Mouse (Mus musculus) liver, postnatal 0 days (tissue): ENCODE measurements at regions not wholly inside any gene's neighbourhood (a gene's known extent, or its start where the extent isn't known, plus 50 kb on each side); places are given as distances from the start of the nearest gene placed in this dataset.

Source experiments
- CTCF ChIP-seq: sonication (generic); IDR thresholded peaks from 2 replicates; pipeline ENCODE4 v1.5.1; 2016; ENCODE audit warnings: antibody characterized with exemption, low read depth
- EP300 ChIP-seq: IDR thresholded peaks from 2 replicates; pipeline ENCODE4 v1.6.1; 2016; ENCODE audit warnings: antibody characterized with exemption, low read depth, mild to moderate bottlenecking

GRCm38 (mm10) chr1:154062666-154063065, 138.3 kb upstream of the Zfp648 start:
- TF ChIP-seq CTCF = no peak
- no peak for TF ChIP-seq EP300
